Mouse (Mus musculus) embryonic facial prominence, embryonic 11.5 days (tissue): ENCODE data around the gene Batf2. TPM values are rescaled to one million over a fixed set of nuclear protein-coding genes. Genes with fewer than 3 reads are reported as not detected.

Experiments used
- ATAC-seq: fragments of 200-750 bp; cut with Nextera tagmentation; replicated peaks from 2 replicates; pipeline ENCODE4 v1.8.0; 2017; ENCODE audit warnings: low read depth; ENCODE audit not compliant: insufficient number of reproducible peaks, low FRiP score, low TSS enrichment
- DNase-seq: peaks from one replicate; pipeline ENCODE4 v3.0.0-alpha.2; 2015; ENCODE audit warnings: low spot score
- H3K27ac ChIP-seq: fragments of 300-500 bp; sonication (generic); replicated peaks from 2 replicates; pipeline ENCODE4 v1.5.1; 2014; ENCODE audit warnings: mild to moderate bottlenecking, low read depth, low read length, control low read depth
- H3K27me3 ChIP-seq: fragments of 300-500 bp; sonication (generic); 2 replicates; pipeline ENCODE4 v1.6.1; 2014; ENCODE audit warnings: mild to moderate bottlenecking, low read length, moderate library complexity, mixed read lengths; ENCODE audit not compliant: control insufficient read depth, insufficient read depth
- H3K36me3 ChIP-seq: fragments of 300-500 bp; sonication (generic); replicated peaks from 2 replicates; pipeline ENCODE4 v1.6.1; 2014; ENCODE audit warnings: low read depth, mild to moderate bottlenecking, low read length, moderate library complexity, mixed read lengths; ENCODE audit not compliant: control insufficient read depth, insufficient read depth
- H3K4me1 ChIP-seq: fragments of 300-500 bp; sonication (generic); 2 replicates; pipeline ENCODE4 v1.6.1; 2014; ENCODE audit warnings: low read length, mixed read lengths; ENCODE audit not compliant: control insufficient read depth, insufficient read depth
- H3K4me2 ChIP-seq: fragments of 300-500 bp; sonication (generic); 2 replicates; pipeline ENCODE4 v1.6.1; 2014; ENCODE audit warnings: low read depth, mild to moderate bottlenecking, control low read depth, low read length, moderate library complexity
- H3K4me3 ChIP-seq: fragments of 300-500 bp; sonication (generic); 2 replicates; pipeline ENCODE4 v1.5.1; 2014; ENCODE audit warnings: low read depth, low read length, control low read depth
- H3K9ac ChIP-seq: fragments of 300-500 bp; sonication (generic); replicated peaks from 2 replicates; pipeline ENCODE4 v1.6.1; 2014; ENCODE audit warnings: mild to moderate bottlenecking, control low read depth, low read length
- H3K9me3 ChIP-seq: fragments of 300-500 bp; sonication (generic); replicated peaks from 2 replicates; pipeline ENCODE4 v1.6.1; 2016; ENCODE audit warnings: mild to moderate bottlenecking, low read length, inconsistent platforms, mixed read lengths; ENCODE audit not compliant: control insufficient read depth
- whole genome bisulfite sequencing: fragments of 180-500 bp; shearing (Covaris S2); extraction: QIAGEN DNeasy Blood & Tissue Kit; methylation state at CpG from one replicate; pipeline ENCODE4 v1.1.7; 2014; 5-methylcytosine and 5-hydroxymethylcytosine counted together
- polyA plus RNA-seq: library from polyadenylated mRNA; unstranded; fragments of >200 nt; fragmentation: Nextera tagmentation; extraction: Ambion mirVana; gene quantifications from 2 replicates; pipeline ENCODE4 v1.2.1, GENCODE M21; 2014

The Batf2 gene
- polyA plus RNA-seq, 1 experiment from 2014 or later, result not detected

DNA sequence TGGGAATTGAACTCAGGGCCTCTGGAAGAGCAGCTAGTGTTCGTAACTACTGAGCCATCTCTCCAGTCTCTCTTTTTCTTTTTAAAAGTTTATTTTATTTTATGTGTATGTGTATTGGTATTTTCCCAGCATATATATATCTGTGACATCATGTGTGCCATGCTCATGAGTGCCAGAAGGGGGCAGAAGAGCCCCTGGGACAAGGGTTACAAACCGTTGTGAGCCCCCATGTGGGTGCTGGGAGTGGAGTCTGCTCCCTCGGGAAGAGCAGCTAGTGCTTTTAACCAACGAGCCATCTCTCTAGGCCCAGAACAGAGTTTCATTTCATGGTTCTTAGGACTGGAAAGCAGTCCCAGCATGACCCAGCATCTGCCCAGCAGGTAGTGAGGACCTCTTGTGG, 26.0 kb downstream of the Batf2 start:
- Histone ChIP-seq H3K27me3 (no peaks in the 10 kb centered on the region), H3K27ac (no peak overlapping the region), H3K4me2 (no peak overlapping the region), H3K4me3 (no peak overlapping the region), H3K9me3 (no peaks in the 10 kb centered on the region), H3K9ac (no peak overlapping the region), H3K4me1 (no peaks in the 10 kb centered on the region), H3K36me3 (no peaks in the 10 kb centered on the region)
- 75% methylated on average over 4 of the region's 4 CpGs for WGBS
- DNase-seq, result no peak
- ATAC-seq, result no peak

DNA sequence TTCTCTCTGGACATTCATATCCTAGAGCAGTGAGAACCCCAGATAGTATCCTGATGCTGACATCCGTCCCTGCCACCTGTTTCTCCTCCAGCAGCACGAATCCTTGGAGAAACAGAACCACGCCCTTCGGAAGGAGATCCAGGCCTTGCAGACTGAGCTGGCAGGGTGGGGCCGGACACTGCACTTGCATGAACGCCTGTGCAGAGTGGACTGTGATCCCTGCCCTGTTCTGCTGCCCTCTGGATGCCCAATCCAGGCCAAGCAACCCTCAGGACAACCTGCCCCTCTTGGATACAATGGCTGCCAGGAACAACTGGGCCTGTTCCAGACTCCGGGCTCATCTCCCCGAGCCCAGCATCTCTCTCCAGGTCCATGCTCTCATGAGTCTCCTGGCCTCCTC, 30.4 kb downstream of the Batf2 start:
- no peaks in the 10 kb centered on the region for H3K4me1 ChIP-seq
- 86% methylated on average over 8 of the region's 8 CpGs for WGBS
- ATAC-seq, result no peak

DNA sequence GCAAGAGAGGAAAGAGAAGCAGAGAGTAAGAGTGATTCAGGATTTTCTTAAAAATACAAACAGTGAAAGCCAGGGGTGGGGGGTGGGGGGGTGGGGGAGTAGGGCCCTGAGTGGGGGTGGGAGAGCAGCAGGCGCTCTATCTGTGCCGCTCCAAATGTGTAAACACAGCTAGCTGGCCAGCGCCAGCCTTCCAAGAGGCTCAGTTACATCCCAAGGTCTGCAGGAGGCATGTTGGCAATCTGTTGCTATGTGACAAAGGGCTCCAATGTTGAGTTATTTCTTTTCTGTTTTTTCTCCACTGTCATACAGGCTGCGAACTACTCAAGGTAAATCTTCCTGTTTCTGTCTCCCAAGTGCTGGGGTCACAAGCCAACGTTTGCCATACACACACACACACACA, 34.0 kb downstream of the Batf2 start:
- WGBS, result 48% methylated on average over 5 of the region's 5 CpGs
- no peak overlapping the region for H3K27ac ChIP-seq

More for the DNA sequence above, 30.4 kb downstream of the Batf2 start:
- no peaks in the 10 kb centered on the region for H3K9me3 ChIP-seq
- no peak overlapping the region for H3K27ac ChIP-seq
- no peaks in the 10 kb centered on the region for H3K27me3 ChIP-seq
- no peak overlapping the region for H3K4me3 ChIP-seq
- DNase-seq, result no peak
- H3K36me3 ChIP-seq, result no peaks in the 10 kb centered on the region
- H3K9ac ChIP-seq, result no peak overlapping the region
- H3K4me2 ChIP-seq, result no peak overlapping the region

GRCm38 (mm10) chr19:6178775-6179174, 38.0 kb downstream of the Batf2 start:
- DNase-seq (no peak), ATAC-seq (no peak)
- H3K4me3 ChIP-seq, result no peak overlapping the region
- no peaks in the 10 kb centered on the region for H3K36me3 ChIP-seq
- no peaks in the 10 kb centered on the region for H3K4me1 ChIP-seq
- no peak overlapping the region for H3K4me2 ChIP-seq
- no peak overlapping the region for H3K27ac ChIP-seq
- WGBS, result 92% methylated on average over 6 of the region's 6 CpGs
- no peak overlapping the region for H3K9ac ChIP-seq
- no peaks in the 10 kb centered on the region for H3K9me3 ChIP-seq
- no peaks in the 10 kb centered on the region for H3K27me3 ChIP-seq

More for the DNA sequence above, 34.0 kb downstream of the Batf2 start:
- Histone ChIP-seq H3K9me3 (no peaks in the 10 kb centered on the region), H3K27me3 (no peaks in the 10 kb centered on the region), H3K4me3 (no peak overlapping the region), H3K4me1 (no peaks in the 10 kb centered on the region), H3K4me2 (no peak overlapping the region), H3K36me3 (no peaks in the 10 kb centered on the region), H3K9ac (no peak overlapping the region)
- peak; percentile 46 for DNase-seq
- ATAC-seq, result no peak

GRCm38 (mm10) chr19:6181629-6182028, 40.8 kb downstream of the Batf2 start:
- no peaks in the 10 kb centered on the region for H3K4me1 ChIP-seq
- no peak overlapping the region for H3K27ac ChIP-seq
- no peak overlapping the region for H3K4me2 ChIP-seq
- DNase-seq, result peak; percentile 73
- H3K9ac ChIP-seq, result no peak overlapping the region
- H3K27me3 ChIP-seq, result no peaks in the 10 kb centered on the region
- ATAC-seq, result no peak
- WGBS, result 15% methylated on average over 5 of the region's 5 CpGs
- H3K9me3 ChIP-seq, result no peaks in the 10 kb centered on the region
- H3K36me3 ChIP-seq, result no peaks in the 10 kb centered on the region
- H3K4me3 ChIP-seq, result no peak overlapping the region

DNA sequence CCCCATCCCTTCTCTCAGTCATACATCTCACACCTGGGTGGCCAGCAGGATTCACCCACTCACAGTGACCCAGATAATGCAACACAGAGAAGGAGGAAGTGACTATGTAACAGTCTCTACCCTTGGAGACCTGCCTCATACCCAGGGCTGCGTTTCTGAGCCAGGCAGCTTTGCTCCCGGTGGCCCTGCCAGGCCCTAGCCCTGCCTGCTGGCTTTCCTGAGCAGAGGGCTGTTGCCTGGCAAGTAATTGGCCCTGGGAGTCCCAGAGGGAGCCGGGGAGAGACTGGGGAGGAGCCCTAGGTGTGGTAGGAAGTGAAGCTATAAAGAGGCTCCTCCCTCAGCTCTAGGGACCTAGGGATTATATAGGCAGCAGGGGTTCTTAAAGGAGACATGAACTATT, 41.8 kb downstream of the Batf2 start:
- 16% methylated on average over 3 of the region's 3 CpGs for WGBS
- no peak overlapping the region for H3K27ac ChIP-seq

GRCm38 (mm10) chr19:6184131-6184530, 43.3 kb downstream of the Batf2 start, which contains the start of gene Majin:
Majin (plus strand) TSS chr19:6184388.
- DNase-seq (no peak), ATAC-seq (no peak)
- H3K9me3 ChIP-seq, result no peaks in the 10 kb centered on the region
- H3K9ac ChIP-seq, result no peak within 1 kb of the TSS
- H3K27me3 ChIP-seq, result no peaks in the 10 kb centered on the region
- no peak within 1 kb of the TSS for H3K4me3 ChIP-seq
- WGBS, result 88% methylated on average over 23 of the region's 23 CpGs
- H3K4me2 ChIP-seq, result no peak within 1 kb of the TSS
- no peaks in the 10 kb centered on the region for H3K4me1 ChIP-seq
- no peak within 1 kb of the TSS for H3K27ac ChIP-seq
- H3K36me3 ChIP-seq, result no peaks in the 10 kb centered on the region

More for the DNA sequence above, 41.8 kb downstream of the Batf2 start:
- Histone ChIP-seq H3K4me1 (no peaks in the 10 kb centered on the region), H3K27me3 (no peaks in the 10 kb centered on the region), H3K4me3 (no peak overlapping the region), H3K9ac (no peak overlapping the region), H3K4me2 (no peak overlapping the region), H3K36me3 (no peaks in the 10 kb centered on the region), H3K9me3 (no peaks in the 10 kb centered on the region)
- no peak for DNase-seq
- ATAC-seq, result no peak

DNA sequence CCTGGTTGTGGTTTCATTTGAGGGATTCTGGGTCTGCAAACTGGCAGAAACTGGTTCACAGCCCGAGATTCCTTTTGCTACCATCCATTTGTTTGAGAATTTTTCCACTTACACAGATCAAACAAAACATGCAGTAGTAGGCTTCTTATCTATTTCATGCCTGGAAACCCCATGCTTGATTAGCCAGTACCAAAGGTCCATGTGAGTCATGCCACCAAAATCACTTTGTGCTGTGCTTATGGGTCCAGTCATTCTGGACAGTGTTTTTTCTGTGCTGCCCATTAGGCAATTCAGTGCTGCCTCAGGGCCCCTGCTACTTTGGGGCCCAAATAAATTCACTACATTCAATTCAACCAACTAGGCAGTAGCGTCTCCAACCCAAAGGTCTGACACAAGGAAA, 63.5 kb downstream of the Batf2 start:
- Histone ChIP-seq H3K4me2 (no peak overlapping the region), H3K27ac (no peak overlapping the region), H3K27me3 (no peaks in the 10 kb centered on the region), H3K4me1 (no peaks in the 10 kb centered on the region), H3K9ac (no peak overlapping the region), H3K36me3 (no peaks in the 10 kb centered on the region), H3K9me3 (no peaks in the 10 kb centered on the region), H3K4me3 (no peak overlapping the region)
- DNase-seq (no peak), ATAC-seq (no peak)
- WGBS, result 82% methylated on average over 2 of the region's 2 CpGs
